Mouse (Mus musculus) lung, postnatal 14 days (tissue): ENCODE measurements at regions not wholly inside any gene's neighbourhood (a gene's known extent, or its start where the extent isn't known, plus 50 kb on each side); places are given as distances from the start of the nearest gene placed in this dataset.

ENCODE experiments used
- DNase-seq: peaks from one replicate; pipeline ENCODE4 v3.0.0; 2021

DNA sequence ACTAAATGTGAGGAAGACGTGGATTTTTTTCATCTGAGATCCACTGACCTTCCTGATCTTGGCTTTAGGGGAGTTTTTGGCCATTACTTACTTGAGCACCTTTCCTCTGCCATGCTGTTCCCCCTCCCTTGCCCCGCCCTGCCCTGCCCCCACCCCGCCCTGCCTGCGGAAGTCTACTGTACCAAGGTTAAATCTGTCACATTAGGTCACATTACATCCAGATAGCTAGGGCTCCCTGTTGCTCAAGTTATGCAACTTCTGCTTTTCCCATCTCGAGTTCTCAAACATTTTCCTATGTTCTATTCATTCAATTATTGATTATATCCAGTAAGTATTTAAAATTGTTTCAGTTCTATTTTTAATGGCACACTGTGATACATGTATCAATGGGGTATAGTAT lies 144.7 kb upstream of the Cnot2 start:
- no peak for DNase-seq

- DNase-seq: no peak
Measured at GRCm38 (mm10) chr10:116721986-116722385, 140.7 kb upstream of the Cnot2 start.

DNA sequence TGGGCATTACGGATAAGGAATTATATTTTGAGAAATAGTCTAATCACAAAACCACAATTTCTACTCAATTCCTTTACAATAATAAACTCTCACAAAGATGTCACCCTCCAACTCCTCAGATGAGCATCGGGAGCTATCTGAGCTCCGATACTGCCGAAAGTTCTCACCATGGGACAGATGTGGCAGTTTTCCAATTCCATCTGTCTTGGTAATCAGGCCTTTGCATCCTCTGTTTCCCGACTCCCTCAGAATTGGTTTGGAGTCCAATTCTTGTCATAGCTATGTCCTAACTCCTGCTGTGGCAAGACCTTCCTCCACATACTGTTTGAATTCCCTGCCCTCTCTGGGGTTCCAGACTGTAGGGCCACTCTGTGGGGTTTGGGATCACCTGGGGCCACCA lies 138.3 kb upstream of the Cnot2 start:
- no peak for DNase-seq

DNA sequence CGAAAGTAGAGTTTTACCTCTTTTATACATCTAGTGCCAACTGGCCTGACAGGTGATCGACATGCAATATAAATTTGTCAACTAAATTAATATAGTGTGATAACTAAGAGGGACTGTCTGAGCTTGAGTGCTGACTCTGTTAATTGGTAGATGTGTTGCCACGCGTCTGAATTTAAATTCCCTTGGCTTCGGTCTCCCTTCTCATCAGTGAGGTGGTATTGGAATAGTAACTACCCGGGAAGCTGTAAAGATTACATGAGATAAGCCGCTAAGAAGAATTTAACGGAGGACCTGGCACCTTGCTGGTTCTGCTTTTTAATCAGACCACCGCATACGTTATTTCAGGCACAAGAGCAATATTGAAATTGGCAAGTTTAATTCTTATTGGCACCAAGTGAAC lies 136.7 kb upstream of the Cnot2 start:
- no peak for DNase-seq

GRCm38 (mm10) chr10:116717017-116717643 lies 135.8 kb upstream of the Cnot2 start:
- DNase-seq: no peak

GRCm38 (mm10) chr10:116713456-116713855 lies 132.1 kb upstream of the Cnot2 start:
- DNase-seq: peak; percentile 45

- DNase-seq: no peak
Measured at GRCm38 (mm10) chr10:116707025-116707424, 125.7 kb upstream of the Cnot2 start.

GRCm38 (mm10) chr10:116701281-116701680 lies 120.0 kb upstream of the Cnot2 start:
- peak; percentile 29 for DNase-seq

DNA sequence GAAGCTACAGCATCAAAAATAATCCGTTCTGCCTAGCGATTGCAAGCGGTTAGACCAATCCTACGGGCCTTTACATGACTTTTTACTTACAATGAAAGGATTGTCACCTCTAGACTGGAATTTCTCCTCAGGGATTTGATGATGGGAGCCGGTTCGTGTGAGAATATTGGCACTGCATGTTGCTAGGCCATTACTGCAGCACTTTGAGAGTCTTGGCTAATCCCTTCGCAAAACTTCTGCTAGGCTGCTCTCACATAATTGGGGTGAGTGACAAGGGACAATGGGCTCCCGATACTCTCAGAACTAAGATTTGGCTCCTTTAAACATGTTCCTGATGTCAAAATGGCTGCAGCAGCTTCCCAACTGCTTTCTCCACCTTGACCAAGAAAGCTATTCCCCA lies 118.4 kb upstream of the Cnot2 start:
- no peak for DNase-seq

DNA sequence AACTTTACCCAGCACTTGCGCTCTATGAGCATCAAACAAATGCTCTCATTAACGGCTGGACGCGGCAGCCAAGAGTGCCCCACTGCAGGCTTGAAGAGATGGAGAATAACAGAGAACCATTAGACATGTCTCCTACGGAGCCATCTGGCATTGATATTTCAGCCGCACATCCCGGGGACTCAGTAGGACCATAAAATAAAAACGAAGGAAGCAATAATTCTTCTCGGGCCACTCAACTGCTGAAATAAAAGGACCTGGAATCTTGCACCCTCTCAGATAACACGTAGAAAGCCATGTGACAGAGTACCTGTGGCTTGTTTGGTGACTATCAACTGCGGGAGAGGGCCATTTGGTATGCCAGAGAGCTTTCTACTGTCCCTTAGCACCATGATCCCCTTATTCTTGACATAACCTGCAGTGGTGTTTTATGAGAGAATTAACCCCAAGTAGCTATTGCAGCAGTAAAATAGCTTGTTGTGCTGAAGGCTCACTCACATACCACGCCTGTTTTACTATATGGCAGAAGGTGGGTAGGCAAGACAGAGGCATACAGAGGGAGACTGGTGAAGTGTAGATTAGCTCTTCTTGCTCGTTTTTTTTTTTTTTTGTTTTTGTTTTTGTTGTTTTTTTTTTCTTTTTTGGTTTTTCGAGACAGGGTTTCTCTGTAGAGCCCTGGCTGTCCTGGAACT lies 116.5 kb upstream of the Cnot2 start:
- DNase-seq: no peak

- no peak for DNase-seq
Measured at GRCm38 (mm10) chr10:116693816-116694215, 112.5 kb upstream of the Cnot2 start.

- DNase-seq: no peak
Measured at GRCm38 (mm10) chr10:116686741-116687140, 105.4 kb upstream of the Cnot2 start.

DNA sequence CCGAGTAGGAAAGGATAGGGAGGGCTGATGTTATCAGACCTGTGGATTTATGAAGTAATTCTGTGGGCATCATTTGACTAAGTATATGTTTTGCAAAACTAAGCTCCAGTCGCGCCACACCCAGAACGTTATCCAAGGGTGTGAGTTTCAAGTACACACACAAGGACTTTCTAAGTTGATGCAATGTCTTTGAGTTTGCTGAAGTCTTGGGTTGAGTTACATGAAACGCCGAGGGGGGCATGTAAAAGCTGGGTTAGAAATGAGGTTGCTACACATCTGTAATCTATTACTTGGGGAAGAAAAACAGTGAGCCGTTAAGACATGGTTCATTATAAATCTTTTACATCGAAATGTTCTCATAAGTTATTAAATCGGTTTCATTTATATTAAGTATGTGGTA lies 102.1 kb upstream of the Cnot2 start:
- no peak for DNase-seq

- DNase-seq: no peak
Measured at GRCm38 (mm10) chr10:116678950-116679735, 97.8 kb upstream of the Cnot2 start.

DNA sequence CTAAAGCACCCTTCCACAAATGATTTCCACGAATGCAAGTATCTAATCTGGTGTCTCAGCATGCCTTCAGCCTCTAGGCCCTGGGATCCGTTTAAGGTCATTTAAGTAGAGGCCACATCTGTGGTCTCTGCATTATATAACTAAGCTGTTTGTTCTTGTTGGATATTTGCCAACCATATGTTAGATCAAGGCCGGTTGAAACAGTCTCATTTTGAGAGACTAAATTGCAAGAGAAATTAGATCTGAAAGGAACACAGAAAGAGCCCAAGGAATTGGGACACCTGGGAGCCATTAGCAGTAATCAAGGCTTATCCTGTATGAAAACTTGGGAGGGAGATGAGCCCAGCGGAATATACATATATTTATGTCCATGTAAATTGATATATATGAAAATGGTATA lies 96.6 kb upstream of the Cnot2 start:
- no peak for DNase-seq

GRCm38 (mm10) chr10:116675171-116675570 lies 93.9 kb upstream of the Cnot2 start:
- no peak for DNase-seq

DNA sequence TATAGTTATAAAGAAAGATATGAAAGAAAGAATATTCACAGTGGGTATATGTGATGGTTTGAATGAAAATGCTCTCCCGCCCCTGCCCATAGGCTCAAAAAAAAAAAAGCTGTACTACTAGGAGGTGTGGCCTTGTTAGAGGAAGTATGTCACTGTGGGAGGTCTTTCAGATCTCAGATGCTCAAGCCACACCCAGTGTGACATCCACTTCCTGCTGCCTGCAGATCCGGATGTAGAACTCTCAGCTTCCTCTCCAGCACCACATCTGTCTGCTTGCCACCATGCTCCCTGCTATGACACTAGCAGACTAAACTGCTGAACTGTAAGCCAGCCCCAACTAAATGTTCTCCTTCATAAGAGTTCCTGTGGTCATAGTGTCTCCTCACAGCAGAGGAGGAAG lies 93.0 kb upstream of the Cnot2 start:
- no peak for DNase-seq

DNA sequence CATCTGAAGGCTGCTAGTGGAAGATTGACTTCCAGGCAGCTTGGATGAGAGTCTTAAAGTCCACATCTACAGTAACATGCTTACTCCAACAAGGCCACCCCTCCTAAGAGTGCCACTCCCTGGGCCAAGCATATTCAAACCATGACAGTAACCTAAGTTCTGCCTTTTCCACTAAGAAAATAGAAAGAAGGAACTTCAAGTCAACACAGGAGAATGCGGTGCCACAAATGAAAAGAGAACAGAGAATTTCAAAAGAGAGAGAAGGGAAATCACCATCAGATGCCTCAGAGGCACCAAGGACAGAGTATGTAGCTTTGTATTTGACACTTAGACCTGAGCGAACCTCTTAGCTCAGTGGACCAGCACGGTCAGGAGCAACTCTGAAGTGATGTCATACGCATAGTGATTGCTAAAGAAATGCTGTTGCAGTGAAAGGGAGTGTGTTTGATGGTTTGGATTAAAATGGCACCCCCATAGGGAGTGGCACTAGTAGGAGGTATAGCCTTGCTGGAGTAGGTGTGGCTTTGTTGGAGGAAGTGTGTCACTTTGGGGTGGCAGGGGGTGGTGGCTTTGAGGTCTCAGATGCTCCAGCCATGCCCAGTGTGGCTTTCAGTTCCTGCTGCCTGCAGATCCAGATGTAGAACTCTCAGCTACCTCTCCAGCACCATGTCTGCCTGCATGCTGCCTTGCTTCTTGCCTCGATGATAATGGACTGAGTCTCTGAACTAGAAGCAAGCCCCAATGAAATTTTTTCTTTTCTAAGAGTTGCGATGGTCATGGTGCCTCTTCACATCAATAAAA lies 77.1 kb upstream of the Cnot2 start:
- no peak for DNase-seq

DNA sequence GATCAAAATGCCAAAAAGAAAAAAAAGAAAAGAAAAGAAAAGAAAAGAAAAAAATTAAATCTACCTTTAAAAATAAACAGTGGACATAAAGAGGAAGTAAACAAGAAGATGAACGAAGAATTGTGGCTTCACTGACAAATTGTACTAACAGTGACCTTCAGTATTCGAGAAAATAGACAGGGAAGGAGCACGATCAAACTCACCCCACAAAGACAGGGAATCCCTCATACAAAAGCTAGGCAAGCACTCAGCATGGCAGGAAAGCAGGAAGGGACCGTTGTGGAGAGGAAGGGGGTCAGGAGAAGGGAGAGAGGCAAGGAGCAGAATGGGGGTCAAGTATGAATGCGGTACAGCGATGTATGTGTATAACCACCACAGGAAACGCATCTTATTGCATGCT lies 74.6 kb upstream of the Cnot2 start:
- no peak for DNase-seq

DNA sequence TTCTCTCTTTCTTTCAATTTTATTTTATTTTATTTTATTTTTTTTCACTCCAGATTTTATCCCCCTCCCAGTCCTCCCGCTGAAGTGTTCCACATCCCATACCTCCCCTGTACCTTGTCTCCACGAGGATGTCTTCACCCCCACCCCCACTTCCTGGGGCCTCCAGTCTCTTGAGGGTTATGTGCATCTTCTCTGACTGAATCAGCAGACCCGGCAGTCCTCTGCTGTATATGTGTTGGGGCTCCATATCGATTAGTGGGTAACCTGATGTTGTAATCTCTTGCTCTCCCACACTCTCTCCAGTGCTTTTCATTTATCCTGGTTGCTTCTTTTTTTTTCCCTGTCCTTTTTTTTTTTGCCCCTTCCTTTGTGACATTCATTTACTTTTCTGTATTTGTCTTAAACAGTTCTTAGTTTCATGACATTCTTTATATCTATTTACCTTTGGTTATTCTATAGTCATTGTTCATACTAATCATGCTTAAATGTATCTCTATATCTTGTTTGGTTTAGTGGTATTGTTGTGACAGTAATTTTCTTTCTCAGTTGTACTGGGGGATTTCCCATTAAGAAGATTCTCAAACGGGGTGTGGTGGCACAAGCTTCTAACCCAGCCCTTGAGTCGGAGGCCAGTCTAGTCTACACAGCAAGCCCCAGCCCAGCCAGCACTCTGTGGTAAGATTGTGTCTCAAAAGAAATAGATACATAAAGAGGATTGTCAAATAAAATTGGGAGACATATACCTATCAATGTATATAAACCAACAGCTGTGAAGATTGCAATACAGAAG lies 73.9 kb upstream of the Cnot2 start:
- DNase-seq: no peak

DNA sequence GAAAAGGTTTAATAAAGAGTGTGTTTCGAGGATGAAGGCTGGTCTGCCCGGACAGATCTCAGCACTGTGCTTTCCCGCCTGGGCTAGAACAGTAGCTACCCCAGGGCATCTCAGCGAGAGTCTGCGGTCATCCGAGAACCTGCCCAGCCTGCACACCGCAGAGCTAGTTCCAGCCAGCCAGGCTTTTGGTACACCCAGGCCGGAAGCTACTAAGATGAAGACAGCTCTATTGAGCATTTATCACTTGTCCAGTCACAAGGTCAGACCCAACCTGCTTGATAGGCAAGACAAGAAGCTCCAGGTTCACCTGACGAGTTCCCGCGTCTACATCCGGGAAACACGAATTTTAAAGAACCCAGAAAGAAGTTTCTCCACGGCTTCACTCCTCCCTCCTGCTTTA lies 72.8 kb upstream of the Cnot2 start:
- no peak for DNase-seq

DNA sequence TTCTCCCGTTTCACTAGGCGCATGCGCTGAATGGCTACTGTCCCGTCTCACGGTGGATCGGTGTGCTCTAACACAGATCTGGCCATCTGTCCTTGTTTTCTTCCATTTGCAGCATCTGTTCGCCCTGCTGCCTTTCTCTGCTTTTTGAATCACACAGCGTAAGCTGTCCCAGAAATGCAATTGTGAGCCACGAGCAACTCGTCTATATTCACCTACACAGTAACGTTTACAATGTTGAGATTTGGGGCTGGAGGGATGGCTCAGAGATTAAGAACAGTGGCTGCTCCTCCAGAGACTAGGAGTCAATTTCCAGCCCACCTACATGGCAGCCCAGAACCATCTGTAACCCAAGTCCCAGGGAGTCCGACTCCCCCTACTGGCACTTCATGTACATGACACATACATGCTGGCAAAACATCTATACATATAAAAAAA lies 72.2 kb upstream of the Cnot2 start:
- DNase-seq: no peak
